Mouse (Mus musculus) C2C12 (cell line): Measurements from ENCODE around the gene Rhbdf2.

Experiments used
- CEBPB ChIP-seq: IDR thresholded peaks from one replicate; pipeline ENCODE4 v1.6.1; 2011; ENCODE audit warnings: low read depth, mild to moderate bottlenecking, control low read depth, moderate library complexity
- CTCF ChIP-seq: IDR thresholded peaks from one replicate; pipeline ENCODE4 v1.5.1; 2011; ENCODE audit not compliant: control insufficient read depth, insufficient read depth, insufficient read length
- FOSL1 ChIP-seq: IDR thresholded peaks from one replicate; pipeline ENCODE4 v1.8.0; 2011; ENCODE audit warnings: mild to moderate bottlenecking, low read length; ENCODE audit not compliant: poor library complexity, insufficient read depth, severe bottlenecking
- MAX ChIP-seq: IDR thresholded peaks from one replicate; pipeline ENCODE4 v1.6.1; 2011; ENCODE audit warnings: mild to moderate bottlenecking, control low read depth
- MYOD1 ChIP-seq: IDR thresholded peaks from one replicate; pipeline ENCODE4 v1.6.1; 2011; ENCODE audit warnings: low read depth; ENCODE audit not compliant: control insufficient read depth, insufficient read length
- MYOG ChIP-seq: IDR thresholded peaks from one replicate; pipeline ENCODE4 v1.6.1; 2011; ENCODE audit not compliant: control insufficient read depth, insufficient read length; ENCODE audit errors: extremely low read depth
- USF1 ChIP-seq: IDR thresholded peaks from one replicate; pipeline ENCODE4 v1.6.1; 2011; ENCODE audit warnings: low read depth, mild to moderate bottlenecking, control low read depth, moderate library complexity

GRCm38 (mm10) chr11:116613234-116613633 lies 13.6 kb downstream of the Rhbdf2 start:
- TF ChIP-seq MYOD1: no peak
- no peak for TF ChIP-seq CTCF
- TF ChIP-seq MAX: no peak
- TF ChIP-seq MYOG: no peak
- TF ChIP-seq USF1: no peak
- TF ChIP-seq CEBPB: no peak
- no peak for TF ChIP-seq FOSL1
